Mouse (Mus musculus) liver, embryonic 14.5 days (tissue): ENCODE results near the gene Capns1.

Experiments
- CTCF ChIP-seq: IDR thresholded peaks from 2 replicates; pipeline ENCODE4 v1.5.1; 2016; ENCODE audit warnings: antibody characterized with exemption, low read depth, control low read depth
- EP300 ChIP-seq: IDR thresholded peaks from 2 replicates; pipeline ENCODE4 v1.6.1; 2016; ENCODE audit warnings: antibody characterized with exemption, low read depth

GRCm38 (mm10) chr7:30143555-30144209 is 54.9 kb downstream of the Capns1 start:
- TF ChIP-seq EP300: no peak
- TF ChIP-seq CTCF: no peak
